Mouse (Mus musculus) heart, adult 2 months (tissue): ENCODE results near the gene Acot5. TPM values are rescaled to one million over a fixed set of nuclear protein-coding genes. Genes with fewer than 3 reads are reported as not detected.
"Not testable (repeated sequence)": the region's sequence is repeated elsewhere in the genome, so short reads cannot be mapped to it uniquely, and the experiment has no call there.

Experiments used
- DNase-seq, 2 experiments: peaks; one replicate each; pipeline ENCODE4 v3.0.0; 2021
- H3K27ac ChIP-seq: fragments of 200-600 bp; 2 replicates; pipeline ENCODE4 v1.8.1; 2022
- H3K27me3 ChIP-seq: fragments of 200-500 bp; 2 replicates; pipeline ENCODE4 v1.6.1; 2012; ENCODE audit warnings: mild to moderate bottlenecking, low read length, inconsistent platforms, mixed read lengths; ENCODE audit not compliant: control insufficient read depth, insufficient read depth
- H3K36me3 ChIP-seq: fragments of 200-500 bp; 2 replicates; pipeline ENCODE4 v1.6.1; 2012; ENCODE audit warnings: low read length, inconsistent platforms; ENCODE audit not compliant: control insufficient read depth, insufficient read depth
- H3K4me1 ChIP-seq: fragments of 200-500 bp; 2 replicates; pipeline ENCODE4 v1.6.1; 2011; ENCODE audit warnings: low read length; ENCODE audit not compliant: control insufficient read depth, insufficient read depth
- H3K4me3 ChIP-seq: fragments of 200-600 bp; 2 replicates; pipeline ENCODE4 v1.8.1; 2022
- H3K79me2 ChIP-seq: fragments of 200-500 bp; replicated peaks from 2 replicates; pipeline ENCODE4 v1.6.1; 2012; ENCODE audit warnings: mild to moderate bottlenecking, inconsistent platforms, low read length, moderate library complexity, mixed read lengths; ENCODE audit not compliant: control insufficient read depth, insufficient read depth
- H3K9ac ChIP-seq: fragments of 200-500 bp; 2 replicates; pipeline ENCODE4 v1.6.1; 2012; ENCODE audit warnings: low read depth, mild to moderate bottlenecking, control low read depth, inconsistent platforms, low read length, mixed read lengths
- CTCF ChIP-seq: fragments of 200-600 bp; IDR thresholded peaks from 2 replicates; pipeline ENCODE4 v1.8.1; 2022; ENCODE audit warnings: antibody characterized with exemption, mild to moderate bottlenecking, moderate library complexity
- EP300 ChIP-seq: fragments of 200-500 bp; IDR thresholded peaks from 2 replicates; pipeline ENCODE4 v1.6.1; 2011; ENCODE audit warnings: low read depth, low read length, control low read depth; ENCODE audit not compliant: insufficient read depth
- POLR2A ChIP-seq: fragments of 200-500 bp; IDR thresholded peaks from 2 replicates; pipeline ENCODE4 v1.6.1; 2011; ENCODE audit warnings: mild to moderate bottlenecking, low read depth, low read length, control low read depth; ENCODE audit not compliant: insufficient read depth
- WGBS: fragments of 180-500 bp; shearing (Covaris S2); methylation state at CpG from one replicate; pipeline ENCODE4 v1.1.7; 2018; 5-methylcytosine and 5-hydroxymethylcytosine counted together
- intact Hi-C: fragments of 180-260 bp; cut with DNase I; formaldehyde crosslinking; loops from one replicate; pipeline ENCODE4 v1.15.1; 2025
- polyA plus RNA-seq: library from polyadenylated mRNA; depleted of rRNA; stranded (reverse); fragments of >200 nt; gene quantifications from 2 replicates; pipeline ENCODE4 v1.2.3, GENCODE M21; 2012
- total RNA-seq, 2 experiments: library from RNA; stranded (reverse); gene quantifications; 2 replicates each; pipeline ENCODE4 v1.2.3; 2021

Gene Acot5
- total and polyA plus RNA-seq, 3 experiments, result not detected

GRCm38 (mm10) chr12:84030659-84031332 lies 38.3 kb upstream of the Acot5 start:
- WGBS, result 39% methylated on average over 4 of the region's 4 CpGs
- no peak overlapping the region for H3K27ac ChIP-seq
- no peaks in the 10 kb centered on the region for H3K36me3 ChIP-seq
- intact Hi-C loops, result loop anchor here (1.0 to 10.0 kb wide), 3 partner anchors 43 to 316 kb away; partner anchors contain the start of gene Acot2
- TF ChIP-seq CTCF, result peak; percentile 97
- peak; percentile 87; the same call in 1 of the 2 replicates for TF ChIP-seq EP300
- TF ChIP-seq POLR2A, result no peak
- H3K4me3 ChIP-seq, result no peak overlapping the region
- DNase-seq, result peak; percentile 72 to 76
- H3K4me1 ChIP-seq, result no peaks in the 10 kb centered on the region
- no peak overlapping the region for H3K9ac ChIP-seq
- H3K27me3 ChIP-seq, result no peaks in the 10 kb centered on the region
- no peaks in the 10 kb centered on the region for H3K79me2 ChIP-seq

- intact Hi-C loops, result loop anchor here (5.0 to 10.0 kb wide), 2 partner anchors 46 to 318 kb away; partner anchors contain the start of gene Acot2
- no peaks in the 10 kb centered on the region for H3K27me3 ChIP-seq
- TF ChIP-seq EP300, result no peak
- no peak for TF ChIP-seq POLR2A
- TF ChIP-seq CTCF, result no peak
- H3K4me3 ChIP-seq, result no peak overlapping the region
- H3K79me2 ChIP-seq, result no peaks in the 10 kb centered on the region; the same call in 1 of the 2 replicates
- no peak overlapping the region for H3K27ac ChIP-seq
- no peaks in the 10 kb centered on the region for H3K4me1 ChIP-seq
- H3K9ac ChIP-seq, result no peak overlapping the region
- no peak for DNase-seq
- 93% methylated on average over 4 of the region's 4 CpGs for WGBS
- H3K36me3 ChIP-seq, result no peaks in the 10 kb centered on the region
Observed at GRCm38 (mm10) chr12:84032854-84033253, 36.3 kb upstream of the Acot5 start.

- not testable (repeated sequence) for H3K27me3 ChIP-seq, H3K27ac ChIP-seq, H3K4me3 ChIP-seq, DNase-seq, H3K9ac ChIP-seq, H3K36me3 ChIP-seq, H3K4me1 ChIP-seq, H3K79me2 ChIP-seq
- 70% methylated on average over 2 of the region's 2 CpGs for WGBS
- intact Hi-C loops, result loop anchor here (5.0 to 10.0 kb wide), 2 partner anchors 46 to 319 kb away; partner anchors contain the start of gene Acot2
Observed at GRCm38 (mm10) chr12:84033302-84033701, 35.8 kb upstream of the Acot5 start.

- H3K79me2 ChIP-seq, result no peaks in the 10 kb centered on the region; the same call in 1 of the 2 replicates
- no peaks in the 10 kb centered on the region for H3K36me3 ChIP-seq
- TF ChIP-seq CTCF (no peak), POLR2A (no peak), EP300 (no peak)
- no peak overlapping the region for H3K4me3 ChIP-seq
- no peak overlapping the region for H3K9ac ChIP-seq
- intact Hi-C loops, result loop anchor here (5.0 to 10.0 kb wide), 2 partner anchors 47 to 319 kb away; partner anchors contain the start of gene Acot2
- H3K27me3 ChIP-seq, result no peaks in the 10 kb centered on the region
- H3K27ac ChIP-seq, result no peak overlapping the region
- 0 out of 2 replicates have a peak, but pooled peaks cover 1% of the 10 kb centered on the region for H3K4me1 ChIP-seq
- no peak for DNase-seq
- 60% methylated on average over 4 of the region's 4 CpGs for WGBS
Observed at GRCm38 (mm10) chr12:84034108-84034507, 35.0 kb upstream of the Acot5 start.

GRCm38 (mm10) chr12:84038241-84038640 lies 30.9 kb upstream of the Acot5 start, which contains the start of gene Acot4:
Acot4 (plus strand) TSS chr12:84038379.
- peak in 1 of 2 experiments; percentile 33 for DNase-seq
- H3K36me3 ChIP-seq, H3K27ac ChIP-seq, H3K79me2 ChIP-seq, H3K27me3 ChIP-seq, H3K4me1 ChIP-seq: not testable (repeated sequence)
- intact Hi-C loops, result loop anchor here (10.0 kb wide), 1 partner anchor 323 kb away; no protein-coding TSS in a partner anchor
- H3K9ac ChIP-seq, result peak within 1 kb of the TSS; percentile 51
- peak within 1 kb of the TSS; percentile 52 for H3K4me3 ChIP-seq
- 9% methylated on average over 32 of the region's 32 CpGs for WGBS

- intact Hi-C loops, result loop anchor here (10.0 kb wide), 1 partner anchor 324 kb away; no protein-coding TSS in a partner anchor
- not testable (repeated sequence) for H3K79me2 ChIP-seq, H3K4me1 ChIP-seq, H3K27me3 ChIP-seq, H3K27ac ChIP-seq, H3K36me3 ChIP-seq
- Histone ChIP-seq H3K9ac (peak within 1 kb of the TSS; percentile 51), H3K4me3 (peak within 1 kb of the TSS; percentile 52)
- 2% methylated on average over 39 of the region's 39 CpGs for WGBS
- peak in 1 of 2 experiments; percentile 47 for DNase-seq
Observed at GRCm38 (mm10) chr12:84038691-84039111, 30.4 kb upstream of the Acot5 start, which contains the start of gene Gm49366. Gm49366 (plus strand) TSS chr12:84038935.
